In the genomic region with DNA sequence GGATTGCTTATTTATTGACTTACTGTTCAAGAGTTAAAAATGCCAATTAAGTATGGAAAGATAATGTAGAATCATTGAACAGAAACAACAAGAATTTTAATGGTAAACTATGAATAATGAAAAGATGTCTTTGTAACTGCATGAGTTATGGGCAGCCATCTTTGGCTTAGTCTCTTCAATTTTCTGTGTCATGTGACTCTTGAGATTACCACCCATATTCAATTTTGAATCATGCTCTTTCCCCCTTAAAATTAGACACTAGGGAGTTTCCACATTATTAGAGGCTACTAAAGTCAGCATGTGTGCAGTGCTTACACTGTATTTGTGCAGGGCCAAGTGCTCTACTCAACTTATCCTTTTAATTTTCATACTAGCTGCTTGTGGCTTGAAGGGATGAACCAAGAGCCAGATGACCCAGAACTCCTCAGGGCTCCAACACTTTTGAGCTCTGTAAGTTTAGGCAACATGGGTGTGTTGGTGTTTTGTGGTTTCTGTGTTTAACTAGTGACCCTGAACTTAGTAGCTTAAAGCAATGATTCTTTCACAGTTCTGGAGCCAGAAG, we compare ENCODE assay signal across 17 mouse cellular contexts.
"Had no signal": no experiment of that assay in that cellular context is flagged by ENCODE, and none has a peak within 500 bp of the region (broad histone marks: within the 10 kb centered on the region; RNA-seq: fewer than 3 reads in every experiment).

No protein-coding gene starts in this region.

- H3K36me3 ChIP-seq: liver, embryonic 15.5 days; lung, embryonic 15.5 days; midbrain, embryonic 13.5 days; midbrain, embryonic 15.5 days; neural tube, embryonic 12.5 days; stomach, embryonic 15.5 days had no signal

- H3K4me1 ChIP-seq: liver, embryonic 15.5 days; lung, embryonic 15.5 days; midbrain, embryonic 13.5 days; midbrain, embryonic 15.5 days; neural tube, embryonic 12.5 days; stomach, embryonic 15.5 days had no signal

- H3K27ac ChIP-seq: liver, embryonic 15.5 days; lung, embryonic 15.5 days; midbrain, embryonic 13.5 days; midbrain, embryonic 15.5 days; neural tube, embryonic 12.5 days; stomach, embryonic 15.5 days; stomach, postnatal 0 days had no signal

- ATAC-seq: liver, postnatal 0 days; lung, postnatal 0 days; midbrain, embryonic 13.5 days; midbrain, embryonic 15.5 days had no signal

- DNase-seq: liver, postnatal 0 days; lung, adult 2 months; lung, postnatal 14 days; lung, postnatal 4 days; right cerebral cortex, postnatal 14 days; thymus, adult 2 months; thymus, postnatal 25 days had no signal

- H3K4me2 ChIP-seq: liver, embryonic 15.5 days; lung, embryonic 15.5 days; midbrain, embryonic 11.5 days; midbrain, embryonic 13.5 days; midbrain, embryonic 15.5 days; neural tube, embryonic 12.5 days; stomach, embryonic 15.5 days had no signal

- H3K4me3 ChIP-seq: liver, embryonic 15.5 days; lung, embryonic 15.5 days; megakaryocyte, embryonic 14.5 days; midbrain, embryonic 13.5 days; midbrain, embryonic 15.5 days; neural tube, embryonic 12.5 days; stomach, embryonic 15.5 days had no signal

- H3K27me3 ChIP-seq: liver, embryonic 15.5 days; lung, embryonic 15.5 days; midbrain, embryonic 13.5 days; midbrain, embryonic 15.5 days; neural tube, embryonic 12.5 days; stomach, embryonic 15.5 days had no signal
